Comparison of ENCODE assay signal across 1 mouse cellular context in genomic region chr11:50430277-50431133, GRCm38 (mm10).
A peak's percentile ranks its signal among the peaks of the same experiment; 100 is the strongest.
TF ChIP-seq lines count a peak whose summit lies in the region.

Gene Rufy1 (minus strand): TSS chr11:50431125.

TF ChIP-seq in CH12.LX, 34 proteins besides CTCF, POLR2A, EP300 and RAD21 (continued from another document):
- TF ChIP-seq E2F4 (IDR thresholded peaks at IDR 0.05; ENCODE audit: insufficient replicate concordance, low read depth, low read length) (peak; percentile 97), GABPA (IDR thresholded peaks at IDR 0.05; ENCODE audit: insufficient replicate concordance, low read depth, low read length) (no peak), USF2 (conservative IDR thresholded peaks at IDR 0.05; ENCODE audit: low read depth, low read length) (peak; percentile 96), ZNF384 (IDR thresholded peaks at IDR 0.05; ENCODE audit: low read depth, low read length) (no peak), MEF2A (IDR thresholded peaks at IDR 0.05; ENCODE audit: borderline replicate concordance, low read depth, low read length) (peak; percentile 80), NELFE (IDR thresholded peaks at IDR 0.05; ENCODE audit: low read depth, low read length) (peak; percentile 69), KAT2A (IDR thresholded peaks at IDR 0.05; ENCODE audit: insufficient replicate concordance, low read length) (0 out of 2 replicates have a peak, but pooled peaks have one; percentile 49), MAX (IDR thresholded peaks at IDR 0.05; ENCODE audit: low read length) (peak; percentile 91; the same call in 1 of the 2 replicates), ELF1 (IDR thresholded peaks at IDR 0.05; ENCODE audit: low read depth, low read length) (peak; percentile 37; the same call in 1 of the 2 replicates), HCFC1 (IDR thresholded peaks at IDR 0.05; ENCODE audit: low read depth, low read length) (peak; percentile 65; the same call in 1 of the 2 replicates), UBTF (IDR thresholded peaks at IDR 0.05; ENCODE audit: low read depth, low read length) (no peak; the same call in 1 of the 2 replicates), BHLHE40 (IDR thresholded peaks at IDR 0.05; ENCODE audit: low read depth, low read length) (peak; percentile 98), SMC3 (IDR thresholded peaks at IDR 0.05; ENCODE audit: low read depth, low read length) (no peak; the same call in 1 of the 2 replicates), TCF12 (IDR thresholded peaks at IDR 0.05; ENCODE audit: low read depth, low read length) (peak; percentile 96)
TF ChIP-seq in CH12.LX: peak in this region for 25.
